Mouse (Mus musculus) frontal cortex, postnatal 25 days (tissue): ENCODE results near the gene Pnpo.
A peak's percentile ranks its signal among the peaks of the same experiment; 100 is the strongest.

Source experiments
- DNase-seq, 2 experiments: peaks; one replicate each; pipeline ENCODE4 v3.0.0; 2022; ENCODE audit warnings: low spot score in 2 of 2

The Pnpo gene

DNA sequence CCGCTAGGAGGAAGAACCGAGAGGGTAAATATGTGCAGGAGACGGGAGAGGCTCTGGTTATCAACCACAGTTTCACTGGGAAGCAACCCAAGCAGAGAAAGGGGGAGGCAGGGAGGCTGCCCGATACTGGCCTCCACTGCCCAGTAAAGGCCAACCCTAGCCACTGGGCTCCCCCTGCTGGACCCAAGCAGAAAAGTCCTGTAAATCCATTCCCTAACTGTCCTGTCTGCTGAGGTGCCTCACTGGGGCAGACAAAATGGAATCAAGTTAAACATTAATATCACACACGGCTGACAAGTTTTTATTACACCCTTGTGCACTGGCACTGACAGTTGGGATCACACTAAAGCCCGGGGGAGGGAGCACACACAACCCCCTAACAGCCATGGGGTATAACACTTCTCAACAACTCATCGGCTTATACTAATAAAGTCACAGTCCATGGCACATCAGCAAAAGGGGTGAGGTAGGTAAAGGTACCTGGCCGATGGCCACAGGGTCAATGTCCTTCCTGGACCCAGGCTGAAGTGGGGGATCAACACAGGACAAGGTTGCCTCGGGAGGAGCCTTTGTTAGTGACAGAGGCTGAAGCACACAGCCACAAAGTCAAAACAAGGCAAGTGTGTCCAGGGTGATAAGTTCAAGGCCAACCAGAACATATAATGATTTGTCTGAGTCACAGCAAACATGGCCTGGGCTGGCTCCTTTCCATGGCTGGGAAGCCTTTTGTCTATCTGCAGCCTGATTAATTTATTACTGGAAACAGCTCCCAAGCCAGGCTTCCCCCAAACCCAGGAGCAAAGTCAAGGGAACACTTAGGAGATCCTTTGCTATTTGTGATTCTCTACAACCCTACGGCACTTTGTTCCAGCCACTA lies 6.0 kb downstream of the Pnpo start:
- DNase-seq: no peak

DNA sequence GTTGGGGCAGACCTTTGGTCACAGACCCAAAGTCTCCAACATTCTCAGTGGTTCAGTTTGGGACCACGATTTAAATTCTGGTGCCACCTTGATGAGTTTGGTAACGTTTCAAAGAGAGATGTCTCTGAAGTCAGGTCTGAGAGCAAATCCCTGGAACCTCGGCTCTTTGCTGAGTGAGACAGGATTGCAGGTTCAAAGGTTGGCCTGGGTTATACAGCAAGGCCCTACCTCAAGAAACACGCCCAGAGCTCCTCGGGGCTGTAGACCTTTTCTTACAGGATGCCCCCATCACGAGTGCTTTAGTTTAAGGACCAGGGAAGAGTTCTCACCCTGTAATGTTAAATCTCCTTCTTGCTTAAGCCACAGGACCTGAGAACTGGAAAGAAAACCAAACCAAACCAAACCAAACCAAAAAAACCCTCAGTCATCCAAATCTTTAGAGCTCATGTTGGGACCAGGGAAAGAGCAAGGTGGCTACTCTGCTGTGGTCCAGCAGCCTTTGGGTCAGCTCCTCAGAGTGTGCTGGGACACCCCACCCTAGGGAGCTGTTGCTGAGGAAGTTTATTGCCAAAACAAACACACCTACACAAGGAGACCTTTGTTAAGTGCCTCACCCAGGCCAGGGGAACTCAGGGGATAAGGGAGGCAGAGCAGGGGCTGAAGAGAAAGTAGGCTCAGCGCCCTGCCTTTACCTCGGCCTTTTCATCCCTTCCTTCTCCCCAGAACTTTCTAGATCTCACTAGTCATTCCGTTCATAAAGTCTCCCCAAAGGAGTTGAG lies 7.7 kb downstream of the Pnpo start:
- DNase-seq: no peak

DNA sequence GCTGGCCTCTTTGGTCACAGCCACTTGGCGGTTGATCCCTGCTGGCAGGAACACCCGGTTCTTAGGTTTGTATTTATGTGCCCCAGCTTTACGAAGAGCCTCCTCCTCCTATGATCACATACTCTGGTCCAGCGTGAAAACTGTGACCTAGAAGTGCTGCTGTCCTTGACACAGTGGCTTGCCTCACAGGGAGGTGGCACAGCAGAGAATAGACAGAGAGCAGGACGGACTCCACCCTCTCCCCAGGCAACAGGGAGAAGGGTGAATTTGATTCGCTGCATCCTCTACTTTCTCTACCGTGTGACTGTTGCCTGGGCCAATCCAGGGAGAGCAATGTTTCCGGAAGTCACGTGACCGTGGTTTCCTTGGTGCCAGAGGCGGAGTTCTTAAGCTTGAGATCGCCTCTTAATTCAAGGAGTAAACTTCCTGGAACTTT lies 8.8 kb downstream of the Pnpo start:
- DNase-seq: no peak

DNA sequence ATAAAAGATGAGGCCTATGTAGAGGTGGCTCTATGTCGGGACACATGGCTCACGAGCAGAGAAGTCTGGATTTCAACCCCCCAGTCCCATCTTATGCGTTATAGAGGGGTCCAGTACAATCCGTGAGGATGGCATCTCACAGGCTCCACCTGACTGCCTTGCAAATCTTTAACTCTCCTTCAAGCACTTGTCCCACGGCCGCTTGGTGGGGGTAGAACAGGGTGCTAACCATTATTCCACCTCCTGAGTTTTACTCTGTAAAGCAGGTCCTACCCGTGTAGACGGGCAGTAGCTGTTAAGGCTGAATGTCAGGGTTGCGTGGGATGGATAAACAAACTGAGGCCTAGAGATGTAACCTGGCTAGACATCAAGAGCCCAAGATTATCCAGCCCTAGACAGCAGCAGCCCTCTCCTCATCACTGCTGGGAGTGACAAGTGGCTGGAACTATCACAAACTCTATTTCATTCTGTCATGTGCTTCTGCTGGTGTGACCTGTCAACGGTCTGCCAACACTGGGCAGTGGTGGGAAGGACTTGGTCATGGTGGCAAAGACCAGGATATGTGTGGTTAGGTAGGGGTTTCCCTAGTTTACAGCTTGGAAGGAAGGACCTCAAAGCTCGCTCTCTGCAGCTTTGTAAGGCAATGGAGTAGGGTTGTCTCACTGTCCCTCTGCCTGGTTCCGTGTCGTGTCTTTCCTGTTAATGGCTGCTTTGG lies 10.1 kb downstream of the Pnpo start:
- no peak for DNase-seq

DNA sequence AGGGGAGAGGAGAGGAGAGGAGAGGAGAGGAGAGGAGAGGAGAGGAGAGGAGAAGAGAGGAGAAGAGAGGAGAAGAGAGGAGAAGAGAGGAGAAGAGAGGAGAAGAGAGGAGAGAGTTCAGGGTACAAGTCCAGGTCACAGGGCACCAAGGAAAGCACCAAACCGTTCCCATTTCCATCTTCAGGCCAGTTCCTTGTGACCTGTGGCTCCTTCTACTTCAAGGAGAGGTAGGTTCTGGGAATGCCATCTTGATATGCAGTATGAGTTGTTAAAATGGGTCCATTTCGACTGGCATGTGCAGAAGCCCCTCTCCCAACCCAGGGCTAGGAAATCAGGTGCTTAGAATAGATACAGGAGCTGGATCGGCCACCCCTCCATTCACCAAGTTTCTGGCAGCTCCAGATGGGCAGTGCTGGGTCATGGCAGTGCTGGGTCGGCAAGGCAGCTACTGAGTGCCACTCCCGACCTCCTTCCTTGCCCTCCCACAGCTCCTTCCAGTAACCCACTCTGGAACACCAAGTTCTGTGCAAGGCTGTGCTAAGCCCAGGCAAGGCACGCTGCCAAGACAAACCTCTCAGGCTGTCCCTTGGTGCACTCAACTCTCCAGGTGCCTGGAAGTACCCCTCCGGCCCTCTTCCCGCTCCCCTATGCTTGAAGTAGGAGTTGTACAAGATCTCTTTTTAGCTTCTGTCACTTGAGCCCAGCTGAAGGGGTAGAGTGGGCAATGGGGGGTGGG lies 12.3 kb downstream of the Pnpo start:
- DNase-seq: no peak

DNA sequence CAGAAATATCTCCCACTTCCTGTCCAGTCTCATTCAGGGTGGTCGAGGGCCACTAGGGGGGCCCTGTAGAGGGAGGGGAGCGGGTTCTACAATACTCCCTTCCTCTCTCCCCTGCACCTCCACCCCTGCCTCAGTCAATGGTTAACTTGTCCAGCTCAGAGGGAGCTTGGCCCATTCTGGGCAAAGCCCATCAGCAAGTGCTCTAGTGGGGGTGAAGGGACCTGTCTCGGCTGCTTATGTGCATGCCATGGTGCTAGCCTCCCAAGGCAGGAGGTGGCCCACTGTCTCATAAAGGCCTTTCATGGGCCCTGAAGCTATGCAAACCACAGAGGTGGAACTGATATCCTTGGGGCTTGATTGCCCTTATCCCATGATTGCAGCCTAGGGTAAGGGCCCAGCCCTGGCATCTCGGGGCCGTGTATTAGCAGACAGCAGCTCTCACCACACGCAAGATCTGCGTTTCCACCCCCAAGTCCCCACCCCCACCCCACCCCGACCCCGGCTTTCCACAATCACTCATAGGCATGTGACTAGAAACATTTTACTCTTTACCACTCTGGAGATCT lies 13.9 kb downstream of the Pnpo start:
- DNase-seq: no peak

DNA sequence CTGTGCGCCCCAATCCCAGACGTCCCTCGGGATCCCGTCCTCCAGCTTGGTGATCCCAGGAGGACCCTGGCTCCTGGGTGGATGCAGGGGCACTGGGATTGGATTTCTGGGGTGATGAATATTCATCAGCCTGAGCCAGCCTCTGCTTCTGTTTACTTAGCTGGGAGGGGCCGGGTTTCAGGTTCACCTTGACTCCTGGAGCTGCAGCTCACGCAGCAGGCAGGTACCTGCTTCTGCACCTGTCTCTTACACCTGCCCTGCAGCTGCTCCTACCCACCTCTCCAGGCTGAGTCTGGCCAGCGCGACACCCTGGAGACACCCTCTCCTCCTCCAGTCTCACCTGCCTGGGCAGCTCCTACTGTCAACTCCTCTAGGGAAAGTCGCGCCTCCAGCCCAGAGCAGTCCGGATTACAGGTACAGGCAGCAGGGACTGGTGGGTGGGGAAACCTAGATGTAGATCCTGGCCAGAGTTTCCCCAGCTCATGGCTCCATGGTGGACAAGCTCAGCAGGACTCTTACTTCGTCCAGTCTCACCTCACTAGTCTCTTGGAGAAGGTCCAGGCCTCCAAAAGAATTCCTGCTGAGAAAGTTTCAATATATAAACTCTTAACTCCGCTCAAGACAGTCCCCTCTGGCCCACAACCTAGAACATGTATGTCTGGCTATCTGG lies 14.6 kb downstream of the Pnpo start:
- no peak for DNase-seq

DNA sequence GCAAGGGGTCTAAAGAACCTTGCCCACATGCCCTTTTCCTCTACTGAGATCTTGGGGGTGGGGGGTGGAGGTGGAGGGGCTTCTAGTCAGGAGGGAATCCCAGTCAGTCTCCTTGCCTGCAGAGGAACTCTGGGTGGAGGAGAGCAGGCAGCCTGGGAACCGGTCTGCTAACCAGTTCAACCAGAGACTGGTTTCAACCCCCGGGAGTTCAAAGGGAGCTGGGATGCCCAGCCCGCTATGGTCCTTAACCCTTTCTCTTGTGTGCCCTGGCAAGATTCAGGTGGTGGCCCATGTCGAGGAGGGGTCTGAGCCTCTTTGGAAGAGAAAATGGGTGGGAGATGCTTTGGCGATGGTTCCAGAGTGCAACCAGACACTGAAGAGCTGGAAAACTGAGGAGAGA lies 15.1 kb downstream of the Pnpo start:
- DNase-seq: no peak

DNA sequence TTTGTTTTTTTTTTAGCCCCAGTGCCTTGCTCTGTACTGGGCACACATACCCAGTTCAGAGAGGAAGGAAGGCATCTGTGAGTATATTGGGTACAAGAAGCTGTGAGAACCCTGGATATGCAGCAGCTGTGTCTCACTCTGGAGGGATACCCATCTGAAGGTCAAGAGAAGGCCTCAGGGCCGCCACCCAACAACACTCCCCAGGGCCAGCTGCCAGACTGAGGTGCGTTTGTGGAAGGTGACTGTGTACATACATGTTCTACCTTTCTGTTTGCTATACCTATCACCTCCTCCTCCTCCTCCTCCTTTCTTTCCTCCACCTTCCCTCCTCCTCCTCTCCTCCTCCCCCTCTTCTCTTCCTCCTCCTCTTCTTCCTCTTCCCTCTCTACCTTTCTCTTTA lies 15.7 kb downstream of the Pnpo start, which contains the start of gene Prr15l:
TSS of gene Prr15l (plus strand) at position 17 of the 400 bp plus-strand sequence.
- DNase-seq: no peak

DNA sequence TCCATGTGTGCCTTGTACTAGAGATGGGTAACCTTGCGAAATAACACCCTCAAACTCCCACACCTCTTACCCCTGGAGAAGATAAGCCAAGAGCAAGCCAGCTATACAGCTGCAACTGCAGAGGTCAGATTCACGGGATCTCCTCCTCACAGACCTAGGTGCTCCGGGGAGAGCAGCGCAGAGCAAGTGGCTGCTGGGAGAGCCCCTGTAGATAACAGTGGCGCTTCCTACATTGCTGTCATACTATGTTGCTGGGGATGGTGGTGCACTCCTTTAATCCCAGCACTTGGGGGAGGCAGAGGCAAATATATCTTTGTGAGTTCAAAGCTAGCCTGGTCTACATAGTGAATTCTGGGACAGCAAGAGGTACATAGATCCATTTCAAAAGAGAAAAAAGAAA lies 17.2 kb downstream of the Pnpo start:
- no peak for DNase-seq

DNA sequence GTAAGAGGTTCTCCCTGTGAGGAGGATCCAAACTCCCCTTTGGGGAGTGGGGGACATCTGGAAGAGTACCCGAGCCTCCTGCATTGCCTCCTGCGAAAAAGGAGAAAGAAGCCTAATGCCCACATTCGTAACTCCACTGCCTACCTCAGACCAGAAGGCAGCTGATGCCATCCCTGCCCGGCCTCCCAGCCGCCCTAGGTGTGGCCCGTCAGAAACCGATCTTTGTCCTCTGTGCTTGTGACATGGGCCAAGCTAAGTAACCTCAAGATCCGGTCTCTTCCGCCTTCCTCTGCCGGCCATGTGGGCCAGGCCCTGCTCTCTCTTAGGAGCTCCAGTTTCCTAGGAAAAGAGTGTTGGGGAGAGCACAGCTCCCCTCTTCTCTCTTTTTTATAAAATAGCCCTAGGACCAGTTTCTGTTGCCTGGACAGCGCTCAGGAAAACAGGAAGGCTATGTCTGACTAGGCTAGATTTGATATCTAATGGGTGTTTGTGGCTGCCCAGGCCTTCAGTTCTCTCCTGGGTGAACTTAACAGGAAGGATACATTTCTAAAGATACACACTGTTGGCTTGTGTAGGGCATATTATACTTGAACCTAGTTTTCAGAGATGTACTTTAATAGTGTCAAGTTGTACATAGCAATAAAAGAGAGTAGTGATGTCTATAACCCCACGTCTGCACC lies 18.2 kb downstream of the Pnpo start:
- DNase-seq: no peak

DNA sequence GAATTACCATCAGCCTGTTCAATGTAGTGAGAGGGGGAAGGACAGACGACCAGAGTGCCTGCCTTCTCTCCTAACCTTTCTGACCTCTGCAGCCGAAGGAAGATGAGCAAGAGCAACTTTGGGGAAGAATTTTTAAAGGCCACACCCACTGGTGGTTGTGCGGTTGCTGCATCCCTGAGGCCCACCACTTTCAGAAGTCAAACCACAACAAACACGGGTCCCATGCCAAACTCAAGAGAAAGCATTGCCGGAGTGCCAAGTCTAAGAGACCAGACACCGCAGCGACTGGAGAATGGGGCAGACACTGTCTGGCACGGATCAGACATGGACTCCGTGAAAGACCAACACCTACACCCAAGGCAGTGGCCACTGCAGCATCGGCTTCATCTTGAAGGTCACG lies 18.9 kb downstream of the Pnpo start:
- no peak for DNase-seq

DNA sequence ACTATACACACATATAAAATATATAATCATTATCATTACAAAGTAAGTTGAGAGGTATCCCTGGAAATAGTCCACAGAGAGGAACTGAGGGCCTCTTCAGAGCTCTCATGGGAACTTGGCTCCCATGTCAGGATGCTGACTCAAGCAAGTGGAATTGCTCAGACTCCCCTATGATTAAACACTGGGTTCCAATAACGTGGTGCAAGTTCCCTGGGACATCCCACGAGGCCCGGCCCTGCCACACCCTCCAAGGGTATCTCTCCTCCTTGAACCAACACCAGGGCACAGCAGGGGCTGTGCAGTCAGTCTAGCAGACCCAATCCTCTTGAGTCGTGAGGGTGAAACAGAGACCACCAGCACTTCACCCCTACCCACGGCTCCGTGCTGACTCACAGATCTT lies 24.8 kb downstream of the Pnpo start:
- DNase-seq: no peak

DNA sequence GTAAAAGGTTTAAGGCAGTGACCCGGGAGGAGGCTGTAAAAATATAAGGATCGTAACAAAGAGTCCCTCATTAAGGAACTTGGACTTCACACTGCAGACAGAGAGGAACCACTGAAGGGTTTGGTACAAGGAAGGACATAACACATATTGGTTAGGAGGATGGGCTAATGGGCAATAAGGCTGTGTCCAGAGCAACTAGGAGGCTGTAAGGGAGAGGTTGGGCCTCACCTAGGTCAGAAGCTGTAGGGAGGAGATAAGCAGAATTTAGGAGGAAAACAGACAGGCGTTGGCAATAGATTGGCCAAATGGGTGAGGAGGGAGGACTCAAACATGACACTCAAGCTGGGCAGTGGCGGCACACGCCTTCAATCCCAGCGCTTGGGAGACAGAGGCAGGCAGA lies 26.4 kb downstream of the Pnpo start:
- no peak for DNase-seq

DNA sequence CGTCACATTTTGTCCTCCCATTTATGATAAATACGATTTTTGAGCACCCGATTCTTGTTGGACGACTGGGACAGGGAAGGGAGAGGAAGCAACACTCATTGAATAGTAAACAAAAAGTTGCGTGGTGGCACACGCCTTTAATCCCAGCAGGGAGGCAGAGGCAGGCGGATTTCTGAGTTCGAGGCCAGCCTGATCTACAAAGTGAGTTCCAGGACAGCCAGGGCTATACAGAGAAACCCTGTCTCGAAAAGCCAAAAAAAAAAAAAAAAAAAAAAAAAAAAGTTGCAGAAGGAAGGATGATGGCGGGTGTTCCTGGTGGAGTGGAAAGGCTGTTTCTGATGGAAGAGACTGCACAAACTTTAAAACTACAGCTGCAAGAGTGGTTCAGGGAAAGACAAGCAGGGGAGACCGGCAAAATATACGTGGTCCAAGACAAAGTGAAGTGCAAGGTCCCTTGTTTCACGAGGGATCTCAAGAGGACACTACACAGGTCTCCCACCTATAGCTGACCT lies 26.8 kb downstream of the Pnpo start:
- no peak for DNase-seq

DNA sequence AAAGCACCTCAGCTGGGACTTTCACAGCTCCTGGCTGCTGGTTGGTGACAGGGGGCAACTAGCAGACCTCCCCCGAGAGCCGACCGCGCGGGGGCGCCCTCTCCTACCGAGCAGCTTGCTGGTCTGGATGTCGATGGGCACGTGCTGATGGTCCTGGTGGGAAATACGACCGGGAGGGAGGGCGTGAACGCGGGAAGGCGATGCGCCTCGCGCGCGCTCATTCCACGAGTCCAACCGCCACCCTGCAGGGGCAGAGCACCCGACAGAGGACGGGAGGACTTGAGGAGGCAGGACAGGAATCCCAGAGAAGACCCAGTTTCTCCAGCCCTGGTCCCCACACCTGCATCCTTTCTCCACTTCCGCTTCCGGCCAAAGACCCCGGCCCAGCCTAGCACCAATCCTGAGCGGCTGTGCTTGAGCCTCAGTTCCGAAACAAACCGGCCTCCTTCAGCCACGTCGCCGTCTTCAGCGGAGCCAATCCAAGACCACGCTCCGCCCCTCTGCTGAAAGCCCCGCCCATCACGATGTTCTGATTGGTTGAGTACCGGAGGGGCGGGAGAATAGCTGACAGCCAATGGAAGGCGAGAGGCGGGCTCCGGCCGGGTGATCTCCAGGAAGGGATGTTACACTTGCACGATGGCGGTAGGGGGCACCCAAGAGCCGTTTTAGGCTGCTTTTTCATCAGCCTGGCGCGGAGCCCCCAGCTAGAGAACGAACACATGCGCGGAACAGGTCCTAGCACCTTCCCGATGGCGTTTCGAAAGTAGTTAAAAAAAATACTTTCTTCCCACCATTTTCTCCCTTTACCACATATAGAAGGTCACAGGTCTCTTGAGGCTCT lies 27.5 kb downstream of the Pnpo start, which contains the start of gene Cdk5rap3:
TSS of gene Cdk5rap3 (minus strand) at position 453 of the 841 bp plus-strand sequence.
- DNase-seq: peak; percentile 95 to 98

DNA sequence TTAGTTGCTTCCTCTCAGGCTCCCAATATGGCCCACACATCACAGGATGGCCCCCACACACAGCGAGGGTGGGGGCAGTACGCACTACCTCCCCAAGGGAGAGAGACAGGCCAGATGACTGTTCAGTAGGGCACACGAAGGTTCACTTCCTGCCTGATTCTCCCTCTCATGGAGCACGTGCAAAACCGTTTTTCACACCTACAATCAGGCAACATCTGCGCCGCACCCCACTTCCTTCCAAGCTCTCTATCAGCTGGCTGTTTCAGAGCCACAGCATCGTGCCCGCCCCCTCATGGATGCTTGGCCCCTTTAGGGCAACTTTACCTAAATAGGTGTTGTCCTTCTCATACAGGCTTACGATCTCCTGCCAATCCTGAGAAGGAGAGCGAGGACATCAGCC lies 31.1 kb downstream of the Pnpo start:
- no peak for DNase-seq

DNA sequence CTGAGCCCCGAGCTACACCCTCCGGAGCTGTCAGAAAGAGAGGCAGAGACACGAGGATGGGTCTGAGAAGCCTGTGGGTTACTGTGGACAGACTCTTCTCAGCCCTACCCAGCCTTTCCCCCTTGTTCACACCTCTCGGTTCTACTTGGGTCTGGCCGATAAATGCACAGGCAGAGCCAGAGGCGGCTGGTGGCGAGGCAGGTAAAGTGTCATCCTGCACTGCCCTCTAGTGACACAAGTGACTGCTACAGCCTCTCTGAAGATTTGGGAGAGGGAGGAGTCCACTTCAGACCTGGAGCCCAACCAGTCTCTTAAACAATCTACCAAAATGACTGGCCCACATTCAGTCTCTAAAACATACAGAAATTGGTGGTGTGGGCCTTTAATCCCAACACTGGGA lies 33.8 kb downstream of the Pnpo start:
- peak; percentile 72 to 79 for DNase-seq

DNA sequence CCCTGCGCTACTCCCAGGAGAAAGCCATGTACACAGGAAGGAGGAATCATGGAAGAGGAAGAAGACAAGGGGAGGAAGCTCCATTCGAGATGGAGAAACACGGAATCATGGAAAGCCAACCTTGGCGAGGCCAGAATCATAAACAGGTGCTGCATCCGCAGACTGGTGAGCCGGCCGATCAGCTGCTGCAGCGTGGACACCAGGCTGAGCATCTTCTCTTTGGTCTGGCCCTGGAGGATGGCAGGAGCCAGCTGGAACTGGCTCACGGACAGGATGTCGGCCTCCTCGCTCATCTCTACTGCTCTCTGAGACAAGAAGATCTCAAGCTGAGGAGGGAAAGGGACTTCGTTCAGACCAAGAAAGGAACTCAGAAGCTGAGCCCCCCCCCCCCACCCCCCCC lies 35.2 kb downstream of the Pnpo start:
- DNase-seq: no peak
